Mouse (Mus musculus): ENCODE data around the gene Prrt4. TPM values are rescaled to one million over a fixed set of nuclear protein-coding genes. Genes with fewer than 3 reads are reported as not detected.

The Prrt4 gene
- polyA plus RNA-seq (2017; shearing (Covaris generic)) = under 1 TPM; 0.12 to 0.54 TPM

GRCm38 (mm10) chr6:29178888-29179658, at the start of gene Prrt4:
Prrt4 (minus strand) TSS chr6:29179584.

GRCm38 (mm10) chr6:29215881-29216501, 36.6 kb upstream of the Prrt4 start, which contains the start of gene Impdh1:
Impdh1 (minus strand) TSS chr6:29216364.

GRCm38 (mm10) chr6:29164314-29165244, 14.8 kb downstream of the Prrt4 start, which contains the start of gene Rbm28:
Rbm28 (minus strand) TSS chr6:29165006.

Other genes with a start within 250 kb of the Prrt4 start
- gene Lep, start 119.4 kb downstream of the Prrt4 start, polyA plus RNA-seq (2017; shearing (Covaris generic)) = under 1 TPM in 1 of 2 experiments, not detected in 1; 0.68 TPM
- gene Rbm28, start 14.6 kb downstream of the Prrt4 start, polyA plus RNA-seq (2017; shearing (Covaris generic)) = 10 to 100 TPM; 59.0 to 60.0 TPM
- gene Impdh1, start 36.8 kb upstream of the Prrt4 start, polyA plus RNA-seq (2017; shearing (Covaris generic)) = 100 to 1,000 TPM in 1 of 2 experiments, 10 to 100 TPM in 1; 71.6 to 112 TPM
- gene Hilpda, start 92.9 kb upstream of the Prrt4 start, polyA plus RNA-seq (2017; shearing (Covaris generic)) = 10 to 100 TPM; 21.0 to 65.3 TPM
- under 1 TPM; 0.21 to 0.84 TPM for gene Fam71f2, start 100.0 kb upstream of the Prrt4 start, polyA plus RNA-seq (2017; shearing (Covaris generic))
- not detected for gene Fam71f1, start 139.6 kb upstream of the Prrt4 start, polyA plus RNA-seq (2017; shearing (Covaris generic))
- 10 to 100 TPM; 77.0 to 88.0 TPM for gene Calu, start 168.5 kb upstream of the Prrt4 start, polyA plus RNA-seq (2017; shearing (Covaris generic))
- under 1 TPM; 0.24 to 0.36 TPM for gene Opn1sw, start 208.9 kb upstream of the Prrt4 start, polyA plus RNA-seq (2017; shearing (Covaris generic))
- gene Ccdc136, start 216.7 kb upstream of the Prrt4 start, polyA plus RNA-seq (2017; shearing (Covaris generic)) = under 1 TPM; 0.17 to 0.79 TPM